In genomic region chr16:19200977-19201376, GRCm38 (mm10) we compare ENCODE assay signal across 36 mouse cellular contexts.
"Had no signal": no experiment of that assay in that cellular context is flagged by ENCODE, and none has a peak within 500 bp of the region (broad histone marks: within the 10 kb centered on the region; RNA-seq: fewer than 3 reads in every experiment).

No protein-coding gene starts in this region.

- H3K4me1 ChIP-seq: heart, embryonic 10.5 days; heart, embryonic 12.5 days; heart, embryonic 13.5 days; heart, embryonic 15.5 days; hindbrain, embryonic 10.5 days; hindbrain, embryonic 12.5 days; hindbrain, embryonic 13.5 days; hindbrain, embryonic 15.5 days; intestine, embryonic 15.5 days; kidney, embryonic 15.5 days had no signal

- DNase-seq: heart, postnatal 10 days; heart, postnatal 14 days; heart, postnatal 36 days; heart, postnatal 4 days; kidney, adult 11 months; kidney, adult 18-20 months; kidney, adult 2 months; kidney, adult 8-10 months; kidney, adult 9 months; kidney, postnatal 10 days; kidney, postnatal 14 days; kidney, postnatal 25 days; kidney, postnatal 36 days; kidney, postnatal 4 days; layer of hippocampus, adult 9-11 months; layer of hippocampus, postnatal 36 days had no signal

- H3K27ac ChIP-seq: heart, embryonic 10.5 days; heart, embryonic 13.5 days; heart, embryonic 15.5 days; hindbrain, embryonic 10.5 days; hindbrain, embryonic 12.5 days; hindbrain, embryonic 13.5 days; hindbrain, embryonic 14.5 days; hindbrain, embryonic 15.5 days; hindbrain, postnatal 0 days; intestine, embryonic 15.5 days; kidney, embryonic 15.5 days; kidney, postnatal 0 days; layer of hippocampus, adult 2 months; left cerebral cortex, adult 2 months had no signal

- H3K4me2 ChIP-seq: heart, embryonic 11.5 days; heart, embryonic 12.5 days; heart, embryonic 13.5 days; heart, embryonic 15.5 days; hindbrain, embryonic 12.5 days; hindbrain, embryonic 13.5 days; hindbrain, embryonic 14.5 days; hindbrain, embryonic 15.5 days; intestine, embryonic 15.5 days; kidney, embryonic 15.5 days had no signal

- ATAC-seq: hindbrain, embryonic 16.5 days; hindbrain, postnatal 0 days; inflammation-experienced regulatory T-cells, adult 6 months; intestine, embryonic 15.5 days; intestine, embryonic 16.5 days; intestine, postnatal 0 days had no signal

- H3K4me3 ChIP-seq: heart, embryonic 10.5 days; heart, embryonic 12.5 days; heart, embryonic 13.5 days; heart, embryonic 15.5 days; hindbrain, embryonic 10.5 days; hindbrain, embryonic 12.5 days; hindbrain, embryonic 13.5 days; hindbrain, embryonic 15.5 days; intestine, embryonic 15.5 days; kidney, embryonic 15.5 days; layer of hippocampus, adult 2 months; left cerebral cortex, adult 2 months had no signal

- H3K9ac ChIP-seq: heart, embryonic 12.5 days; heart, embryonic 13.5 days; heart, embryonic 15.5 days; hindbrain, embryonic 12.5 days; hindbrain, embryonic 13.5 days; hindbrain, embryonic 14.5 days; hindbrain, embryonic 15.5 days; intestine, embryonic 15.5 days; kidney, embryonic 15.5 days had no signal

- H3K27me3 ChIP-seq: heart, embryonic 12.5 days; heart, embryonic 13.5 days; heart, embryonic 15.5 days; hindbrain, embryonic 12.5 days; hindbrain, embryonic 13.5 days; hindbrain, embryonic 15.5 days; intestine, embryonic 15.5 days; kidney, embryonic 15.5 days had no signal

- H3K9me3 ChIP-seq: heart, embryonic 10.5 days; heart, embryonic 13.5 days; heart, embryonic 15.5 days; hindbrain, embryonic 13.5 days; hindbrain, embryonic 15.5 days; intestine, embryonic 15.5 days; kidney, embryonic 15.5 days had no signal

- H3K36me3 ChIP-seq: heart, embryonic 10.5 days; heart, embryonic 12.5 days; heart, embryonic 13.5 days; heart, embryonic 15.5 days; hindbrain, embryonic 10.5 days; hindbrain, embryonic 12.5 days; hindbrain, embryonic 13.5 days; hindbrain, embryonic 15.5 days; intestine, embryonic 15.5 days; kidney, embryonic 15.5 days had no signal
